Mouse (Mus musculus) neural tube, embryonic 13.5 days (tissue): ENCODE data around the gene Insl5. TPM values are rescaled to one million over a fixed set of nuclear protein-coding genes. Genes with fewer than 3 reads are reported as not detected.

Experiments
- ATAC-seq: fragments of 200-750 bp; cut with Nextera tagmentation; 2 replicates; pipeline ENCODE4 v1.8.0; 2017; ENCODE audit warnings: low read depth, mild to moderate bottlenecking, moderate TSS enrichment, moderate library complexity
- H3K27ac ChIP-seq: fragments of 300-500 bp; sonication (generic); replicated peaks from 2 replicates; pipeline ENCODE4 v1.5.1; 2015; ENCODE audit warnings: moderate library complexity, mild to moderate bottlenecking, inconsistent platforms
- H3K27me3 ChIP-seq: fragments of 300-500 bp; sonication (generic); 2 replicates; pipeline ENCODE4 v1.6.1; 2015; ENCODE audit warnings: mild to moderate bottlenecking, inconsistent platforms
- H3K36me3 ChIP-seq: fragments of 300-500 bp; sonication (generic); 2 replicates; pipeline ENCODE4 v1.6.1; 2015; ENCODE audit warnings: mild to moderate bottlenecking, inconsistent platforms
- H3K4me1 ChIP-seq: fragments of 300-500 bp; sonication (generic); replicated peaks from 2 replicates; pipeline ENCODE4 v1.6.1; 2015; ENCODE audit warnings: inconsistent platforms
- H3K4me2 ChIP-seq: fragments of 300-500 bp; sonication (generic); 2 replicates; pipeline ENCODE4 v1.6.1; 2015; ENCODE audit warnings: inconsistent platforms, mild to moderate bottlenecking, moderate library complexity
- H3K4me3 ChIP-seq: fragments of 300-500 bp; sonication (generic); 2 replicates; pipeline ENCODE4 v1.5.1; 2015; ENCODE audit warnings: mild to moderate bottlenecking, inconsistent platforms
- H3K9ac ChIP-seq: fragments of 300-500 bp; sonication (generic); 2 replicates; pipeline ENCODE4 v1.6.1; 2015; ENCODE audit warnings: moderate library complexity, mild to moderate bottlenecking, inconsistent platforms
- H3K9me3 ChIP-seq: fragments of 300-500 bp; sonication (generic); 2 replicates; pipeline ENCODE4 v1.6.1; 2016; ENCODE audit warnings: inconsistent platforms
- WGBS: fragments of 180-500 bp; shearing (Covaris S2); methylation state at CpG from one replicate; pipeline ENCODE4 v1.1.7; 2015; 5-methylcytosine and 5-hydroxymethylcytosine counted together
- polyA plus RNA-seq: library from polyadenylated mRNA; unstranded; fragments of >200 nt; fragmentation: Nextera tagmentation; extraction: Ambion mirVana; gene quantifications from 2 replicates; pipeline ENCODE4 v1.2.1, GENCODE M21; 2015

Insl5 gene
- polyA plus RNA-seq, 1 experiment from 2014 or later, result 0.49 TPM

DNA sequence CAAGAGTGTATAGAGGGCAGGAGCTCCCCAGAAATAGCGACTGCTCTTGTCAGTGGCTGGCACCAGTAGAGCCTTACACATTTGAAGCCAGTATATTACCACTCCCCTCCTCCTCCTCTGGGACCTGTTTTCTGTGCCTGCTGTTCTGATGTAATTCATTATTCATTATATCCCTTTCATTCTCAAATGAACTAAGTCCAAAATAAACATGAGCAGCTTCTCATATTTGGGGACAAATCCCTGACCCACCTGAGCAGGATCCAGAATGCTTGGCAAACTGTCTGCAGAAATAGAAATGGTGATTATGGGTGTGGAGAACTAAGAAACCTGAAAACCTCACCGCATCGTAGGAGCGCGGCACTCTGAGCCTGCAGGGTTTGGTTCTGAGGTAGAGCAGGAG, 57.0 kb downstream of the Insl5 start:
- H3K9me3 ChIP-seq, result no peaks in the 10 kb centered on the region
- 86% methylated on average over 5 of the region's 5 CpGs for WGBS
- no peak overlapping the region for H3K9ac ChIP-seq
- no peaks in the 10 kb centered on the region for H3K27me3 ChIP-seq
- no peak overlapping the region for H3K27ac ChIP-seq
- H3K36me3 ChIP-seq, result peaks cover 36% of the 10 kb centered on the region
- no peak overlapping the region for H3K4me3 ChIP-seq
- no peak for ATAC-seq
- H3K4me2 ChIP-seq, result no peak overlapping the region
- no peaks in the 10 kb centered on the region for H3K4me1 ChIP-seq

Other genes starting within 250 kb of the Insl5 start
- 0.91 and 1.9 TPM in 2 replicates for gene Tctex1d1, start 48.2 kb downstream of the Insl5 start, polyA plus RNA-seq
- 33.5 and 33.7 TPM in 2 replicates for gene Mier1, start 87.5 kb upstream of the Insl5 start, polyA plus RNA-seq
- 4.6 TPM in 2 replicates for gene Wdr78, start 87.7 kb upstream of the Insl5 start, polyA plus RNA-seq
- 7.1 and 8.3 TPM in 2 replicates for gene Slc35d1, start 188.3 kb upstream of the Insl5 start, polyA plus RNA-seq